Mouse (Mus musculus) stomach, embryonic 16.5 days (tissue): ENCODE results near the gene Macrod2. TPM values are rescaled to one million over a fixed set of nuclear protein-coding genes. Genes with fewer than 3 reads are reported as not detected.

Experiments
- ATAC-seq: fragments of 200-750 bp; cut with Nextera tagmentation; 2 replicates; pipeline ENCODE4 v1.8.0; 2017; ENCODE audit warnings: moderate number of reproducible peaks, moderate TSS enrichment; ENCODE audit not compliant: insufficient read depth, low FRiP score
- H3K27ac ChIP-seq: fragments of 300-500 bp; sonication (generic); 2 replicates; pipeline ENCODE4 v1.5.1; 2014; ENCODE audit warnings: low read length
- H3K27me3 ChIP-seq: fragments of 300-500 bp; sonication (generic); 2 replicates; pipeline ENCODE4 v1.6.1; 2014; ENCODE audit warnings: low read length, control low read depth, mixed read lengths; ENCODE audit not compliant: control insufficient read depth, insufficient read depth
- H3K36me3 ChIP-seq: fragments of 300-500 bp; sonication (generic); 2 replicates; pipeline ENCODE4 v1.6.1; 2014; ENCODE audit warnings: low read length; ENCODE audit not compliant: control insufficient read depth, insufficient read depth
- H3K4me1 ChIP-seq: fragments of 300-500 bp; sonication (generic); 2 replicates; pipeline ENCODE4 v1.6.1; 2014; ENCODE audit warnings: low read length, control low read depth, mixed read lengths; ENCODE audit not compliant: control insufficient read depth, insufficient read depth
- H3K4me2 ChIP-seq: fragments of 300-500 bp; sonication (generic); 2 replicates; pipeline ENCODE4 v1.6.1; 2014; ENCODE audit warnings: low read depth, low read length, mixed read lengths
- H3K4me3 ChIP-seq: fragments of 300-500 bp; sonication (generic); replicated peaks from 2 replicates; pipeline ENCODE4 v1.5.1; 2014; ENCODE audit warnings: mild to moderate bottlenecking, low read length
- H3K9ac ChIP-seq: fragments of 300-500 bp; sonication (generic); 2 replicates; pipeline ENCODE4 v1.6.1; 2014; ENCODE audit warnings: low read length
- H3K9me3 ChIP-seq: fragments of 300-500 bp; sonication (generic); replicated peaks from 2 replicates; pipeline ENCODE4 v1.6.1; 2016; ENCODE audit warnings: low read length, control low read depth; ENCODE audit not compliant: control insufficient read depth
- WGBS: fragments of 180-500 bp; shearing (Covaris S2); extraction: QIAGEN DNeasy Blood & Tissue Kit; methylation state at CpG from one replicate; pipeline ENCODE4 v1.1.7; 2014; 5-methylcytosine and 5-hydroxymethylcytosine counted together
- polyA plus RNA-seq: library from polyadenylated mRNA; unstranded; fragments of >200 nt; fragmentation: Nextera tagmentation; extraction: Ambion mirVana; gene quantifications from 2 replicates; pipeline ENCODE4 v1.2.1, GENCODE M21; 2015

Gene Macrod2
- polyA plus RNA-seq, 1 experiment from 2014 or later = 45.4 TPM

- Histone ChIP-seq H3K36me3 (no peaks in the 10 kb centered on the region), H3K9ac (no peak overlapping the region), H3K4me3 (0 out of 2 replicates have a peak overlapping the region, but pooled peaks have one; percentile 17), H3K27ac (peak overlapping the region; percentile 1; the same call in 1 of the 2 replicates), H3K9me3 (no peaks in the 10 kb centered on the region), H3K4me1 (no peaks in the 10 kb centered on the region), H3K27me3 (no peaks in the 10 kb centered on the region), H3K4me2 (peak overlapping the region; percentile 39)
- 42% methylated on average over 16 of the region's 16 CpGs for WGBS
- ATAC-seq = peak; percentile 33; the same call in 1 of the 2 replicates
These were observed 1039.8 kb downstream of the Macrod2 start for GRCm38 (mm10) chr2:141434731-141435570.

GRCm38 (mm10) chr2:141441896-141442295 is 1046.8 kb downstream of the Macrod2 start:
- H3K27ac ChIP-seq = no peak overlapping the region

GRCm38 (mm10) chr2:141449078-141449680 is 1054.1 kb downstream of the Macrod2 start:
- Histone ChIP-seq H3K4me3 (no peak overlapping the region), H3K36me3 (no peaks in the 10 kb centered on the region), H3K4me1 (no peaks in the 10 kb centered on the region), H3K9me3 (no peaks in the 10 kb centered on the region), H3K9ac (no peak overlapping the region), H3K4me2 (no peak overlapping the region), H3K27ac (no peak overlapping the region), H3K27me3 (no peaks in the 10 kb centered on the region)
- 34% methylated on average over 2 of the region's 2 CpGs for WGBS
- no peak for ATAC-seq

More at GRCm38 (mm10) chr2:141441896-141442295, 1046.8 kb downstream of the Macrod2 start:
- Histone ChIP-seq H3K9ac (no peak overlapping the region), H3K9me3 (no peaks in the 10 kb centered on the region), H3K27me3 (no peaks in the 10 kb centered on the region), H3K36me3 (no peaks in the 10 kb centered on the region), H3K4me3 (no peak overlapping the region), H3K4me1 (no peaks in the 10 kb centered on the region), H3K4me2 (no peak overlapping the region)
- no peak for ATAC-seq
- 33% methylated on average over 2 of the region's 2 CpGs for WGBS

- Histone ChIP-seq H3K27ac (no peak overlapping the region), H3K9ac (no peak overlapping the region), H3K4me1 (no peaks in the 10 kb centered on the region), H3K9me3 (no peaks in the 10 kb centered on the region), H3K4me2 (no peak overlapping the region), H3K36me3 (no peaks in the 10 kb centered on the region), H3K4me3 (no peak overlapping the region), H3K27me3 (no peaks in the 10 kb centered on the region)
- WGBS = 88% methylated on average over 1 of the region's 1 CpGs
- ATAC-seq = no peak
These were observed 1068.8 kb downstream of the Macrod2 start for GRCm38 (mm10) chr2:141463946-141464345.

GRCm38 (mm10) chr2:141472791-141473190 is 1077.7 kb downstream of the Macrod2 start:
- Histone ChIP-seq H3K9me3 (no peaks in the 10 kb centered on the region), H3K27ac (no peak overlapping the region), H3K36me3 (no peaks in the 10 kb centered on the region), H3K9ac (no peak overlapping the region), H3K27me3 (no peaks in the 10 kb centered on the region), H3K4me3 (no peak overlapping the region), H3K4me1 (no peaks in the 10 kb centered on the region), H3K4me2 (no peak overlapping the region)
- ATAC-seq = no peak
- WGBS = 78% methylated on average over 1 of the region's 1 CpGs

- WGBS = 51% methylated on average over 3 of the region's 3 CpGs
- peak; percentile 25; the same call in 1 of the 2 replicates for ATAC-seq
- no peaks in the 10 kb centered on the region for H3K27me3 ChIP-seq
- no peak overlapping the region for H3K27ac ChIP-seq
- H3K9ac ChIP-seq = no peak overlapping the region
- H3K36me3 ChIP-seq = no peaks in the 10 kb centered on the region
- no peak overlapping the region for H3K4me3 ChIP-seq
- H3K4me2 ChIP-seq = no peak overlapping the region
- H3K9me3 ChIP-seq = no peaks in the 10 kb centered on the region
- no peaks in the 10 kb centered on the region for H3K4me1 ChIP-seq
These were observed 1082.5 kb downstream of the Macrod2 start for GRCm38 (mm10) chr2:141477585-141477984.

GRCm38 (mm10) chr2:141490518-141490917 is 1095.4 kb downstream of the Macrod2 start:
- no peaks in the 10 kb centered on the region for H3K36me3 ChIP-seq
- H3K27me3 ChIP-seq = no peaks in the 10 kb centered on the region
- no peaks in the 10 kb centered on the region for H3K9me3 ChIP-seq
- WGBS = 81% methylated on average over 3 of the region's 3 CpGs
- no peak overlapping the region for H3K9ac ChIP-seq
- H3K4me1 ChIP-seq = no peaks in the 10 kb centered on the region
- H3K27ac ChIP-seq = no peak overlapping the region
- ATAC-seq = no peak
- H3K4me3 ChIP-seq = no peak overlapping the region
- H3K4me2 ChIP-seq = no peak overlapping the region

GRCm38 (mm10) chr2:141505451-141505850 is 1110.3 kb downstream of the Macrod2 start:
- no peaks in the 10 kb centered on the region for H3K36me3 ChIP-seq
- 90% methylated on average over 3 of the region's 3 CpGs for WGBS
- H3K4me2 ChIP-seq = no peak overlapping the region
- H3K4me1 ChIP-seq = no peaks in the 10 kb centered on the region
- no peaks in the 10 kb centered on the region for H3K9me3 ChIP-seq
- H3K27ac ChIP-seq = no peak overlapping the region
- no peak for ATAC-seq
- H3K9ac ChIP-seq = no peak overlapping the region
- H3K27me3 ChIP-seq = no peaks in the 10 kb centered on the region
- H3K4me3 ChIP-seq = no peak overlapping the region
